Mouse (Mus musculus): ENCODE results near the gene Rpl7l1. TPM values are rescaled to one million over a fixed set of nuclear protein-coding genes. Genes with fewer than 3 reads are reported as not detected.

Gene Rpl7l1
- polyA plus RNA-seq (2016; fragmentation: Nextera tagmentation; extraction: Ambion mirVana): 140 and 144 TPM in 2 replicates

- under 1% methylated on average over 44 of the region's 44 CpGs for WGBS (ENCODE audit: insufficient replicate concordance)
- Histone ChIP-seq H3K4me2 (peak within 1 kb of the TSS; percentile 70), H3K9ac (peak within 1 kb of the TSS; percentile 75), H3K27me3 (replicated peaks) (no peaks in the 10 kb centered on the region), H3K4me3 (peak within 1 kb of the TSS; percentile 75), H3K27ac (peak within 1 kb of the TSS; percentile 86), H3K36me3 (peaks cover 37% of the 10 kb centered on the region), H3K4me1 (peaks cover 29% of the 10 kb centered on the region), H3K9me3 (replicated peaks) (no peaks in the 10 kb centered on the region)
- ATAC-seq: peak; percentile 93
Observed at GRCm38 (mm10) chr17:46782341-46783221, at the start of gene Rpl7l1. Gene Rpl7l1, minus strand, starts transcription at chr17:46782672.

GRCm38 (mm10) chr17:46829856-46830535, 47.5 kb upstream of the Rpl7l1 start:
- Histone ChIP-seq H3K9ac (no peak overlapping the region), H3K4me2 (no peak overlapping the region), H3K27me3 (replicated peaks) (no peaks in the 10 kb centered on the region), H3K27ac (peak overlapping the region; percentile 3; the same call in 1 of the 2 replicates), H3K36me3 (peaks cover 46% of the 10 kb centered on the region), H3K9me3 (replicated peaks) (no peaks in the 10 kb centered on the region), H3K4me3 (no peak overlapping the region), H3K4me1 (peaks cover 7% of the 10 kb centered on the region; the same call in 1 of the 2 replicates)
- 59% methylated on average over 11 of the region's 11 CpGs for WGBS (ENCODE audit: insufficient replicate concordance)
- no peak for ATAC-seq

GRCm38 (mm10) chr17:46828935-46829334, 46.5 kb upstream of the Rpl7l1 start:
- Histone ChIP-seq H3K4me2 (no peak overlapping the region), H3K4me3 (no peak overlapping the region), H3K4me1 (peaks cover 7% of the 10 kb centered on the region; the same call in 1 of the 2 replicates), H3K36me3 (peaks cover 56% of the 10 kb centered on the region), H3K9me3 (replicated peaks) (no peaks in the 10 kb centered on the region), H3K27me3 (replicated peaks) (no peaks in the 10 kb centered on the region), H3K27ac (no peak overlapping the region), H3K9ac (no peak overlapping the region)
- WGBS (ENCODE audit: insufficient replicate concordance): 31% methylated on average over 3 of the region's 3 CpGs
- no peak for ATAC-seq

GRCm38 (mm10) chr17:46823091-46823490, 40.6 kb upstream of the Rpl7l1 start:
- H3K36me3 ChIP-seq: peaks cover 92% of the 10 kb centered on the region
- H3K4me2 ChIP-seq: no peak overlapping the region
- H3K27me3 ChIP-seq (replicated peaks): no peaks in the 10 kb centered on the region
- H3K4me3 ChIP-seq: no peak overlapping the region
- no peak overlapping the region for H3K9ac ChIP-seq
- 89% methylated on average over 8 of the region's 8 CpGs for WGBS (ENCODE audit: insufficient replicate concordance)
- peaks cover 28% of the 10 kb centered on the region for H3K4me1 ChIP-seq
- H3K9me3 ChIP-seq (replicated peaks): no peaks in the 10 kb centered on the region
- ATAC-seq: no peak
- no peak overlapping the region for H3K27ac ChIP-seq

- H3K4me3 ChIP-seq: no peak overlapping the region
- H3K4me1 ChIP-seq: peaks cover 52% of the 10 kb centered on the region
- H3K27ac ChIP-seq: 0 out of 2 replicates have a peak overlapping the region, but pooled peaks have one; percentile 13
- H3K4me2 ChIP-seq: no peak overlapping the region
- H3K36me3 ChIP-seq: peaks cover 82% of the 10 kb centered on the region
- H3K27me3 ChIP-seq (replicated peaks): no peaks in the 10 kb centered on the region
- no peak for ATAC-seq
- 89% methylated on average over 7 of the region's 7 CpGs for WGBS (ENCODE audit: insufficient replicate concordance)
- no peak overlapping the region for H3K9ac ChIP-seq
- H3K9me3 ChIP-seq (replicated peaks): no peaks in the 10 kb centered on the region
Observed at GRCm38 (mm10) chr17:46820628-46821027, 38.2 kb upstream of the Rpl7l1 start.

GRCm38 (mm10) chr17:46817734-46818158, 35.3 kb upstream of the Rpl7l1 start:
- H3K4me1 ChIP-seq: peaks cover 57% of the 10 kb centered on the region
- peak overlapping the region; percentile 49 for H3K9ac ChIP-seq
- peak overlapping the region; percentile 70 for H3K4me2 ChIP-seq
- WGBS (ENCODE audit: insufficient replicate concordance): 26% methylated on average over 12 of the region's 12 CpGs
- peak overlapping the region; percentile 90 for H3K27ac ChIP-seq
- peaks cover 76% of the 10 kb centered on the region for H3K36me3 ChIP-seq
- no peaks in the 10 kb centered on the region for H3K27me3 ChIP-seq (replicated peaks)
- no peaks in the 10 kb centered on the region for H3K9me3 ChIP-seq (replicated peaks)
- ATAC-seq: peak; percentile 96
- H3K4me3 ChIP-seq: peak overlapping the region; percentile 34

- 77% methylated on average over 13 of the region's 13 CpGs for WGBS (ENCODE audit: insufficient replicate concordance)
- Histone ChIP-seq H3K9ac (no peak overlapping the region), H3K4me1 (peaks cover 57% of the 10 kb centered on the region), H3K36me3 (peaks cover 79% of the 10 kb centered on the region), H3K27ac (no peak overlapping the region), H3K9me3 (replicated peaks) (no peaks in the 10 kb centered on the region), H3K4me3 (no peak overlapping the region), H3K4me2 (no peak overlapping the region), H3K27me3 (replicated peaks) (no peaks in the 10 kb centered on the region)
- no peak for ATAC-seq
Observed at GRCm38 (mm10) chr17:46816306-46816705, 33.8 kb upstream of the Rpl7l1 start.

GRCm38 (mm10) chr17:46814497-46814896, 32.0 kb upstream of the Rpl7l1 start:
- Histone ChIP-seq H3K4me1 (peaks cover 44% of the 10 kb centered on the region), H3K36me3 (peaks cover 78% of the 10 kb centered on the region), H3K27me3 (replicated peaks) (no peaks in the 10 kb centered on the region), H3K4me2 (no peak overlapping the region), H3K4me3 (no peak overlapping the region), H3K27ac (no peak overlapping the region), H3K9ac (no peak overlapping the region), H3K9me3 (replicated peaks) (no peaks in the 10 kb centered on the region)
- WGBS (ENCODE audit: insufficient replicate concordance): 91% methylated on average over 6 of the region's 6 CpGs
- ATAC-seq: no peak

- Histone ChIP-seq H3K9me3 (replicated peaks) (no peaks in the 10 kb centered on the region), H3K9ac (no peak overlapping the region), H3K27ac (no peak overlapping the region), H3K36me3 (peaks cover 79% of the 10 kb centered on the region), H3K4me3 (no peak overlapping the region), H3K4me2 (no peak overlapping the region), H3K4me1 (peaks cover 35% of the 10 kb centered on the region), H3K27me3 (replicated peaks) (no peaks in the 10 kb centered on the region)
- no peak for ATAC-seq
- WGBS (ENCODE audit: insufficient replicate concordance): 84% methylated on average over 8 of the region's 8 CpGs
Observed at GRCm38 (mm10) chr17:46813637-46814036, 31.2 kb upstream of the Rpl7l1 start.

- no peak for ATAC-seq
- no peaks in the 10 kb centered on the region for H3K27me3 ChIP-seq (replicated peaks)
- peaks cover 85% of the 10 kb centered on the region for H3K36me3 ChIP-seq
- H3K9me3 ChIP-seq (replicated peaks): no peaks in the 10 kb centered on the region
- H3K4me3 ChIP-seq: no peak overlapping the region
- WGBS (ENCODE audit: insufficient replicate concordance): 83% methylated on average over 1 of the region's 1 CpGs
- H3K9ac ChIP-seq: no peak overlapping the region
- H3K4me1 ChIP-seq: peaks cover 23% of the 10 kb centered on the region
- H3K4me2 ChIP-seq: no peak overlapping the region
- H3K27ac ChIP-seq: no peak overlapping the region
Observed at GRCm38 (mm10) chr17:46812442-46812841, 30.0 kb upstream of the Rpl7l1 start.

GRCm38 (mm10) chr17:46810672-46811071, 28.2 kb upstream of the Rpl7l1 start:
- Histone ChIP-seq H3K27me3 (replicated peaks) (no peaks in the 10 kb centered on the region), H3K27ac (no peak overlapping the region), H3K9ac (no peak overlapping the region), H3K4me1 (peaks cover 5% of the 10 kb centered on the region), H3K4me2 (no peak overlapping the region), H3K36me3 (peaks cover 91% of the 10 kb centered on the region), H3K4me3 (no peak overlapping the region), H3K9me3 (replicated peaks) (no peaks in the 10 kb centered on the region)
- ATAC-seq: no peak
- WGBS (ENCODE audit: insufficient replicate concordance): 74% methylated on average over 3 of the region's 3 CpGs
